In the genomic region with DNA sequence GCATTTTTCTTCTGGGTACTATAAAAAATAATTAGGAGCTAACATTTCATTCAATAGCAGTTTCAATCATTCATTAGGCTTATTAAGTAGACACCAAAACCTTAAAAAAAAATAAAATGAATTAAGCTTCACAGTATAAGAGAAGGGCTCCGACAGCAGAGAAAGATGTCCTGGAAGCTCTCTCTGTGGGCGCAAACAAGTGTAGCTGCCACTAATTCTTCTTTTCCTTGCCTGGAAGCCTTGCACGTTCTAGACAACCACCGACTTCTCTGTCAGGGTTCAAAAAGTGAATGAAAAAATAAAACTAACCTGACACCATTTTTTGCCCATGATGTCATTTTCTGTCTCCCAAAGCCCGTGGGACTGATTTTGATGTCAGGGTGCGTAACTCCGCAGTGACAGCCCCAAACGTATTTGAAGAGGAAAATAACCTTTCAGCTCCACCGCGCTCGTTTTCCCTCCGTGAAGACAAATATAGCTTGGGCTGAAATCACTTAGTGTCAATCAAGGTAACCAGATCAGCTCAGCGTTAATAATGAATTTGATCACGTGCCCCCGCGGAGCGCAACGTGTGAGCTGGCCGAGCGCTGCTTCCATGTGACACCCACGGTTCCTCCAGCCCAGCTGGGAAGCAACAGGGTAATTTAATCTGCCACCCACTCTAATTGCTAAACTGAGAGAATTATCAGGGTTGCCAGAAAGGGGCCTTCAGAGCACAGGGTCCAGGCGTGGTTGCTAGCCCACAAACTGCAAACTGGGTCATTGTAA, we compare ENCODE assay signal across 8 mouse cellular contexts.
A peak's percentile ranks its signal among the peaks of the same experiment; 100 is the strongest.
DNase-seq lines count a peak whose midpoint lies in the region; ATAC-seq and TF ChIP-seq lines count a peak whose summit lies in the region.

No protein-coding gene starts in this region.

- intact Hi-C loops in left cerebral cortex, postnatal 4 days (cut with DNase I) = no loop called here

- H3K9me3 ChIP-seq in lung, embryonic 16.5 days (ENCODE audit: control insufficient read depth, low read length) = no peaks in the 10 kb centered on the region
- H3K9me3 ChIP-seq in hindbrain, postnatal 0 days (ENCODE audit: low read length) = no peaks in the 10 kb centered on the region
- no peaks in the 10 kb centered on the region for H3K9me3 ChIP-seq in stomach, embryonic 14.5 days (ENCODE audit: control insufficient read depth, low read depth, low read length)

- peaks cover 2% of the 10 kb centered on the region for H3K4me1 ChIP-seq in lung, embryonic 16.5 days (replicated peaks; ENCODE audit: control insufficient read depth, insufficient read depth, low read length)
- no peaks in the 10 kb centered on the region for H3K4me1 ChIP-seq in hindbrain, postnatal 0 days (ENCODE audit: insufficient read depth, low read length)
- H3K4me1 ChIP-seq in stomach, embryonic 14.5 days (ENCODE audit: control insufficient read depth, insufficient read depth, low read length) = no peaks in the 10 kb centered on the region

- no peak for TF ChIP-seq CTCF in hindbrain, postnatal 0 days (IDR thresholded peaks at IDR 0.05; ENCODE audit: low read depth)

- no peak overlapping the region for H3K27ac ChIP-seq in lung, embryonic 16.5 days (ENCODE audit: low read length)
- H3K27ac ChIP-seq in hindbrain, postnatal 0 days = no peak overlapping the region
- H3K27ac ChIP-seq in stomach, embryonic 14.5 days (ENCODE audit: low read length) = no peak overlapping the region

- H3K9ac ChIP-seq in lung, embryonic 16.5 days (ENCODE audit: low read length) = no peak overlapping the region
- H3K9ac ChIP-seq in hindbrain, postnatal 0 days (replicated peaks; ENCODE audit: low read length) = no peak overlapping the region
- H3K9ac ChIP-seq in stomach, embryonic 14.5 days (replicated peaks; ENCODE audit: low read depth, low read length) = no peak overlapping the region

- H3K4me3 ChIP-seq in lung, embryonic 16.5 days (ENCODE audit: low read length) = no peak overlapping the region
- H3K4me3 ChIP-seq in hindbrain, postnatal 0 days (ENCODE audit: low read length) = peak overlapping the region; percentile 17; the same call in 1 of the 2 replicates
- H3K4me3 ChIP-seq in stomach, embryonic 14.5 days (ENCODE audit: low read depth, low read length) = no peak overlapping the region

- no peaks in the 10 kb centered on the region for H3K27me3 ChIP-seq in lung, embryonic 16.5 days (ENCODE audit: control insufficient read depth, insufficient read depth, low read depth, low read length)
- H3K27me3 ChIP-seq in hindbrain, postnatal 0 days (ENCODE audit: insufficient read depth, low read length) = no peaks in the 10 kb centered on the region
- H3K27me3 ChIP-seq in stomach, embryonic 14.5 days (ENCODE audit: control insufficient read depth, insufficient read depth, low read length) = no peaks in the 10 kb centered on the region

- DNase-seq in lung, adult 18-20 months = no peak
- peak; percentile 46 to 59 for DNase-seq in gastrocnemius, adult 8-10 months (ENCODE audit: low spot score in 2 of 2)
- peak; percentile 58 for DNase-seq in hindbrain, postnatal 0 days (ENCODE audit: low spot score)
- peak; percentile 37 for DNase-seq in left cerebral cortex, postnatal 4 days
- no peak for DNase-seq in testis, postnatal 10 days (ENCODE audit: low spot score)

- peak overlapping the region; percentile 41 for H3K4me2 ChIP-seq in lung, embryonic 16.5 days (ENCODE audit: low read depth, low read length)
- H3K4me2 ChIP-seq in hindbrain, postnatal 0 days (ENCODE audit: low read depth, low read length) = peak overlapping the region; percentile 47
- H3K4me2 ChIP-seq in stomach, embryonic 14.5 days (replicated peaks; ENCODE audit: low read depth, low read length) = peak overlapping the region; percentile 24; the same call in 1 of the 2 replicates

- H3K36me3 ChIP-seq in lung, embryonic 16.5 days (ENCODE audit: control insufficient read depth, insufficient read depth, low read length) = no peaks in the 10 kb centered on the region
- no peaks in the 10 kb centered on the region for H3K36me3 ChIP-seq in hindbrain, postnatal 0 days (ENCODE audit: insufficient read depth, low read length)
- H3K36me3 ChIP-seq in stomach, embryonic 14.5 days (ENCODE audit: control insufficient read depth, insufficient read depth, low read length) = no peaks in the 10 kb centered on the region

- no peak for ATAC-seq in lung, embryonic 16.5 days (ENCODE audit: low read depth)
- ATAC-seq in hindbrain, postnatal 0 days = peak; percentile 64; the same call in 1 of the 2 replicates
- ATAC-seq in stomach, embryonic 14.5 days (ENCODE audit: insufficient number of reproducible peaks, insufficient read depth, low FRiP score, low read depth) = peak; percentile 28; the same call in 1 of the 2 replicates
- no peak for ATAC-seq in granulocyte monocyte progenitor cell, adult 5-6 weeks (replicated peaks; ENCODE audit: poor library complexity, severe bottlenecking)

- 39% methylated on average over 22 of the region's 22 CpGs for WGBS in lung, embryonic 16.5 days
- 23% methylated on average over 22 of the region's 22 CpGs for WGBS in hindbrain, postnatal 0 days
- WGBS in stomach, embryonic 14.5 days = 26% methylated on average over 22 of the region's 22 CpGs

Comparison
In these comparisons a context has a peak if more than half of its experiments do, and no peak if none do; other contexts are left out.
1. ATAC-seq: peak in hindbrain, postnatal 0 days (single experiment) and stomach, embryonic 14.5 days (single experiment); none in lung, embryonic 16.5 days (single experiment) and granulocyte monocyte progenitor cell, adult 5-6 weeks (single experiment).
2. DNase-seq: peak in gastrocnemius, adult 8-10 months (2 of 2), hindbrain, postnatal 0 days (single experiment) and left cerebral cortex, postnatal 4 days (single experiment); none in lung, adult 18-20 months (0 of 2) and testis, postnatal 10 days (single experiment).
3. Peak in every context shown above with its lines, with median percentiles within 50 percentile points of each other: H3K4me2 ChIP-seq.